Mouse (Mus musculus) WW6 (cell line): Measurements from ENCODE around the gene Npm1.

ENCODE experiments used
- DNase-seq: peaks from one replicate; pipeline ENCODE4 v3.0.0-alpha.2; 2013; ENCODE audit warnings: low read depth, low spot score

Npm1 gene

GRCm38 (mm10) chr11:33146143-33146497, 16.9 kb downstream of the Npm1 start:
- no peak for DNase-seq

GRCm38 (mm10) chr11:33145201-33146142, 17.5 kb downstream of the Npm1 start:
- no peak for DNase-seq

DNA sequence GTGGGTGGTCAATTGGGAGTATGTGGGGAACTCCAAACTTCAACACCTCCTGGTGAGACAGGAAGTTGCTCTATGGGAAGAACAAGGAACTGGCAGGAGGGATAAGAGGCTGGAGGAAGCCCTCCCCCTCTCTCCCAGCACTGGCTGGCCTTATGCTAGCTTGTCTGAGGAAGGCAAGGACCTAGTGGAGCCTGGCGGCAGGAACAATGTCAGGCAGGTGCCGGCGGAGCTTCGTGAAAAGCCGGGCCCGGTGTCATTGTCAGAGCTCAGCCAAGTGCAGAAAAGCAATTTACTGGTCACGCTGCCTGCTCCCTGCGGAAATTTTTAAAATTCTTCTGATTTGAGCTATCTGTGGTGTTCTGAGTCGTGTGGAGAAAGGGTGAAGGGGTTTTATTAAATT, 19.1 kb downstream of the Npm1 start:
- DNase-seq = no peak

DNA sequence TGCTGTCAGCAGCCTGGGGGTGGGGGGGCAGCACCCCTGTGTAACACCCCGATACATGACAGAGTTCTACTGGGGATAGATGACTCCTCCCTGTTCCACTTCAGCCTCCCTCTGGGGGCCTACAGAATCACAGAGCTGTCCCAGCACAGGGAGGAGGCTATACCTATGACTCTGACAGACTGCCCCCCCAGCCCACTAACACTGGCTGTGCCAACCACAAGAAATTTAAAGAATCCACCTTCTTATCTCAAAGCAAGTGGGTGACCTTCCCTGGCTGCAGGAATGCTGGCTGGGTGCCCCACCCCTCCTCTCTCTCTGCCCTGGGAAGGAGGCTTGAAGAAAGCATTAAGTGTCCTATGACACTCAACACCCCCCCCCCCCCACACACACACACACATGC, 20.2 kb downstream of the Npm1 start:
- no peak for DNase-seq

- DNase-seq = no peak
Measured at GRCm38 (mm10) chr11:33140111-33140460, 22.9 kb downstream of the Npm1 start.

- DNase-seq = no peak
Measured at GRCm38 (mm10) chr11:33139458-33140110, 23.4 kb downstream of the Npm1 start.

- DNase-seq = no peak
Measured at GRCm38 (mm10) chr11:33138686-33139085, 24.3 kb downstream of the Npm1 start.

DNA sequence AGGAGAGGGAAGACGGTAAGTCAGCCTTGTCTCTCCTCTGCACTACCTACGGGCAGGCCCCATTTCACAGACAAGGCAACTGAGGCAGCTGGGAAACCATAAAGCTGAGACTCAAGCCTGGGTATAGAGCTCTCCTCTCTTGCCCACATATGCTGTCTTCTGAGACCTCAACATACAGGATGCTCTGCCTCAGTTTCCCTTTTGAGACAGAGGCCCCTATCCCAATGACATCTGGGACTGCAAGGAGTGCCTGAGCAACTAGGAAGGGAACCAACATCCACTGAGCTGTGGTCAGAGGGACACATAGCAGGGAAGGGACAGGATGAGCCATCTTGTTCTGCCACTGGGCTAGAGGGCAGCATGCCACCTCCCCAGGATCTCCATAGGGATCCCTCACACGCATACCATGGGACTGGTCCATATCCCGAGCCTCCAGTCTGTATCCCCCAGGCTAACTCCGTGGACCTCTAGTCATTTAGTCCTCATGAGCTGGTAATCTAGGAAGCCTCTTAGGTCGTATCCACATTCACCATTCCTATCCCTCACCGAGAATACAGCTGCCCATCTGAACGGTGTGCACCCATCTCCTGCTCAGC, 28.5 kb downstream of the Npm1 start:
- DNase-seq = no peak

GRCm38 (mm10) chr11:33132619-33133338, 30.2 kb downstream of the Npm1 start:
- DNase-seq = no peak

DNA sequence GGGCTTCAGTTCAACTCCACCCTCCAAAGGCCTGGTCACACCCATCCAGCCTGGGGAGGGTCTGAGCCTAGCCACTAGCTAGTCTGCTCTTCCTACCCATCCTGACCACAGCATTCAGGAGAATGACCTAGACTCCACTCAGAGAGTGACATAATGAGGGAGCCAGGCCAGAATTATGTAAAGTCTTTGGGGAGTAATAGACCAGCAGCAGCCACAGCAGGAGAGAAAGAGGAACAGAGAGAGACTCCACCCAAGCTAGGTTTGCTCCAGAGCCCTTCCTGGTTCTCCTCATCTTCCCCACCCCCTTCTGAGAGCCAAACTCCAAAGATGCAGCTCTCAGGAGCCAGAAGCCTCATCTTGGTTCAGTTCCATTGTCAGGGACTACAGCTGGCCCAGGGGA, 35.9 kb downstream of the Npm1 start:
- DNase-seq = no peak

GRCm38 (mm10) chr11:33122575-33123268, 40.3 kb downstream of the Npm1 start:
- DNase-seq = no peak

GRCm38 (mm10) chr11:33119556-33119955, 43.5 kb downstream of the Npm1 start:
- no peak for DNase-seq

- no peak for DNase-seq
Measured at GRCm38 (mm10) chr11:33119116-33119515, 43.9 kb downstream of the Npm1 start.

GRCm38 (mm10) chr11:33118480-33118879, 44.5 kb downstream of the Npm1 start:
- no peak for DNase-seq

GRCm38 (mm10) chr11:33115796-33116195, 47.2 kb downstream of the Npm1 start:
- no peak for DNase-seq

- DNase-seq = no peak
Measured at GRCm38 (mm10) chr11:33112407-33112806, 50.6 kb downstream of the Npm1 start.

GRCm38 (mm10) chr11:33110111-33110510, 52.9 kb downstream of the Npm1 start:
- DNase-seq = no peak

- DNase-seq = no peak
Measured at GRCm38 (mm10) chr11:33107540-33107939, 55.5 kb downstream of the Npm1 start.

GRCm38 (mm10) chr11:33104911-33105316, 58.1 kb downstream of the Npm1 start:
- DNase-seq = no peak

DNA sequence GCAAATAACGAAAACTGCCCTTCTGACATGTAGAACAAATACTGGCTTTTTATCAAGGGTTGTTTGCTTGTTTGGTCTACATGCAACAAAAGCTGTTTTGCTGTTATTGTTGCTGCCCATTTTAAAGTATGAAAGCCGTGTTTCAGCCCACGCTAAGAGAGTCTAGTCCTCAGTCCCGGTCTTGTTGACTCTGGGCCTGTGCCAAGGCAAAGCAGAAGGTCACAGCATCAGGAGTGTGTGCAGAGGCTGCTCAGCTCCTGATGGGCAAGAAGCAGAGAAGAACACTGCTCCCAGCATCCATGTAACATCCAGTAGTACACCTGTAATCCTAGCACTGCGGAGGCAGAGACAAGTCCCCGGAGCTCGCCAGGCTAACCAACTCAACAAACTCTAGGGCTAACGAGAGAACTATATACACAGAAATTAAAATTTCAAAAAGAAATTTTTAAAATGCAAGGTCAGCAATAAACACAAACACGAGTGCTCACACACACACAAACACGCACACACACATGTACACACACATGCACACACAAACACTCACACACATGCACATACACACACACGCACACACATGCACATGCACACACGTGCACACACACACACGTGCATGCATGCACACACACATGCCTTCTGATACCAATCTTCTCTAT, 59.6 kb downstream of the Npm1 start:
- no peak for DNase-seq
